Mouse (Mus musculus): ENCODE measurements around the gene Cep89.

DNA sequence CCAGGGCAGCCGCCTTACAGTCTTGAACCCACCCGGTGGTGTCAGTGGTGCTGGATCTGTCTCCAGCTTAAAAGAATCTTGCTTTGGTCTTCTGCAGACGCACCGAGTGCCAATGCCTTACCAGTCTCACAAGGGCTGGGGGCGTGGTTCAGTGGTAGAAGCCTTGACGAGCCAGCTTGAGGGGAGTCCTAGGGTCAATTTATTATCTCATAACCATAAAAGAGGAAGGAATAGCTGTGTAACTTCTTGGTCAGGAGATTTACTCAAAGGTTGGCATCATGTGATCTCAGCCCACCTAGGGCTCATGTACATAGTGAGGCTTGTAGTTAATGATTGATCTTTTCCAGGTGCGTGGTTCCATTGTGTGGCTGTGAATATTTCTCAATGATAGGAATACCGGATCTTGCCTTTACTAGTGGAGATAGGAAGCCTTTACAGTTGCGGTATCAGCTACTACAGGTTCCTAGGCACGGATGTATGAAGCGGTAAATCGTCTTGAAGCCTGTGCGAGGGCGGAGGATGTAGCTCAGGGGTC lies 24.3 kb upstream of the Cep89 start:
- TF ChIP-seq EP300 (IDR thresholded peaks at IDR 0.05; ENCODE audit: low read depth) (no peak), CTCF (IDR thresholded peaks at IDR 0.05; ENCODE audit: low read depth) (no peak)
